Mouse (Mus musculus) stomach, postnatal 0 days (tissue): Measurements from ENCODE around the gene Csnk1e. TPM values are rescaled to one million over a fixed set of nuclear protein-coding genes. Genes with fewer than 3 reads are reported as not detected.

Experiments
- ATAC-seq: fragments of 200-750 bp; cut with Nextera tagmentation; 2 replicates; pipeline ENCODE4 v1.8.0; 2017; ENCODE audit not compliant: low FRiP score, low TSS enrichment
- DNase-seq: peaks from one replicate; pipeline ENCODE4 v3.0.0-alpha.2; 2016; ENCODE audit warnings: low spot score
- H3K27ac ChIP-seq: fragments of 300-500 bp; sonication (generic); replicated peaks from 2 replicates; pipeline ENCODE4 v1.5.1; 2014; ENCODE audit warnings: mild to moderate bottlenecking, control low read depth
- H3K27me3 ChIP-seq: fragments of 300-500 bp; sonication (generic); 2 replicates; pipeline ENCODE4 v1.6.1; 2014; ENCODE audit warnings: low read length; ENCODE audit not compliant: control insufficient read depth, insufficient read depth
- H3K36me3 ChIP-seq: fragments of 300-500 bp; sonication (generic); 2 replicates; pipeline ENCODE4 v1.6.1; 2014; ENCODE audit warnings: low read length, mixed read lengths; ENCODE audit not compliant: control insufficient read depth, insufficient read depth
- H3K4me1 ChIP-seq: fragments of 300-500 bp; sonication (generic); replicated peaks from 2 replicates; pipeline ENCODE4 v1.6.1; 2014; ENCODE audit warnings: antibody characterized with exemption; ENCODE audit not compliant: control insufficient read depth, insufficient read depth
- H3K4me2 ChIP-seq: fragments of 300-500 bp; sonication (generic); replicated peaks from 2 replicates; pipeline ENCODE4 v1.6.1; 2014; ENCODE audit warnings: low read depth, mild to moderate bottlenecking, control low read depth, moderate library complexity
- H3K4me3 ChIP-seq: fragments of 300-500 bp; sonication (generic); 2 replicates; pipeline ENCODE4 v1.5.1; 2014; ENCODE audit warnings: low read depth, low read length, control low read depth
- H3K9ac ChIP-seq: fragments of 300-500 bp; sonication (generic); 2 replicates; pipeline ENCODE4 v1.6.1; 2014; ENCODE audit warnings: mild to moderate bottlenecking, low read length, control low read depth, mixed read lengths
- H3K9me3 ChIP-seq: fragments of 300-500 bp; sonication (generic); 2 replicates; pipeline ENCODE4 v1.6.1; 2016; ENCODE audit warnings: low read length; ENCODE audit not compliant: control insufficient read depth
- CTCF ChIP-seq: IDR thresholded peaks from 2 replicates; pipeline ENCODE4 v1.5.1; 2016; ENCODE audit warnings: antibody characterized with exemption, low read depth, mild to moderate bottlenecking, moderate library complexity
- EP300 ChIP-seq: optimal IDR thresholded peaks from 2 replicates; pipeline ENCODE3; 2016; ENCODE audit warnings: antibody characterized with exemption
- WGBS: fragments of 180-500 bp; shearing (Covaris S2); extraction: QIAGEN DNeasy Blood & Tissue Kit; methylation state at CpG from one replicate; pipeline ENCODE4 v1.1.7; 2014; 5-methylcytosine and 5-hydroxymethylcytosine counted together
- polyA plus RNA-seq: library from polyadenylated mRNA; unstranded; fragments of >200 nt; fragmentation: Nextera tagmentation; extraction: Ambion mirVana; gene quantifications from 2 replicates; pipeline ENCODE4 v1.2.1, GENCODE M21; 2015

Gene Csnk1e
- polyA plus RNA-seq, 1 experiment from 2014 or later = 44.8 TPM

DNA sequence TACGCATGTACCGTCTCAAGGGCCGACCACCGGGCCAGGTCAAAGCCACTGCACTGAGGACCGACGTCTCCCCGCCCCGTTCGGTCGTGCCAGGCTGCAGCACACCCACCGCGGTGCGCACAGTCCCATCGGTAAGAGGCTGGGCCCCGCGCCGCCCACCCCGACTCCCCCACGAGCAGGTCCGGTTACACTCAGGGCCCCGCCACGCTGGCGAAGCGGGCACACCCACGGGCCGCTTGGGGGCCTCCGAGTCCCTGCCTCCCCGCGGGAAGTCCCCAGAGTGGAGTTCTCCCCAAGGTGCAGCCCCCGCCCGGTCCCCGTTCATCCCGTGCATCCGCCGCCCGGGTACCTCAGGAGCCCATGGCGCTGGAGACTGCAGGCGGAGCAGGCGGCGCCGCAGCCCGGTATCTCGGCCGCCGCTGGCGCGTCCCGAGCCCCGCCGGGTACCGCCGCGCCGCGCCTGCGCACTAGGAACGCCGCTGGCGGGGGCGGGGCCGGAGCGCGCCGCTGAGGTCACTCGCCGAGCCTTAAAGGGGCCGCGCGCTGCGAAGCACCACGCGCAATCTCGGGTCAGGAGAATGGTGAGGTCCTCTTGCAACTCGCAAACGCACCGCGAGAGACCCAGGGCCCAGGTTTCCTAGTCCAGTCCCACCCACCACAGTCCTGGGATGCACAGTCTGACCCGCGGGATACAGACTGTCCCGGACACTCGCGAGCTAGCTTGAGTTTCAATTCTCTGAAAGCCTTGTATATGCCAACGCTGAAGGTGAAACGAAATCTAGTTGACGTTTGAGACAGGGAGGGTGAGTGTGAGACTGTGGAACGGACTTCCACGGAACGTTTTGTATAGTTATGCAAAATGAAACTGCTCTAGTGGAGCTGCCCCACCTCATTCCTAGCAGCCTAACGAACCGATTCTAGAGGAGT is 52.3 kb downstream of the Csnk1e start, which contains the start of gene Tmem184b:
Tmem184b (minus strand) TSS at position 734 of the 927 bp plus-strand sequence.
- Histone ChIP-seq H3K4me1 (peaks cover 9% of the 10 kb centered on the region), H3K9me3 (no peaks in the 10 kb centered on the region), H3K4me2 (peak within 1 kb of the TSS; percentile 84), H3K4me3 (peak within 1 kb of the TSS; percentile 88), H3K27me3 (no peaks in the 10 kb centered on the region), H3K27ac (peak within 1 kb of the TSS; percentile 86), H3K36me3 (no peaks in the 10 kb centered on the region), H3K9ac (peak within 1 kb of the TSS; percentile 79)
- WGBS = under 1% methylated on average over 85 of the region's 90 CpGs
- ATAC-seq (peak; percentile 92), DNase-seq (peak; percentile 87)
- TF ChIP-seq EP300 (no peak), CTCF (peak; percentile 28; the same call in 1 of the 2 replicates)

DNA sequence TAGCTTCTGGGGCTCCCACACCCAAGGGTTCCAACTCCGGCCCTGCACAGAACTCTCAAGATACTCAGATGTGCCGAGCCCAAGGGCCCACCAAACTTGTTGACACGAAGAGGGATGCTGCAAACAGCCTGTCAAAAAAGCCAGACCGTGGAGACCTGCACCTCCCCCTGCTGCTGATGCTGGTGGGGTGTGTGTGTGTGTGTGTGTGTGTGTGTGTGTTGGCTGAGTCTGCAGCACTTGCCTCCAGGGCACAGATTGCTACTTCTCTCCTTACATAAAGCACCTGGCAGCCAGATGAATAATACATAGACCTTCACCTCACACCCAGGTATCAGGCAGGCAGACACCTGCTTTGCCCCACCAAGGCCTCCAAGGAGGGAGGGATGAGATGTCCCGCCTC is 53.2 kb downstream of the Csnk1e start:
- Histone ChIP-seq H3K36me3 (no peaks in the 10 kb centered on the region), H3K27me3 (no peaks in the 10 kb centered on the region), H3K9me3 (no peaks in the 10 kb centered on the region), H3K9ac (peak overlapping the region; percentile 79), H3K4me3 (peak overlapping the region; percentile 88), H3K27ac (peak overlapping the region; percentile 86; the same call in 1 of the 2 replicates), H3K4me1 (peaks cover 9% of the 10 kb centered on the region), H3K4me2 (peak overlapping the region; percentile 84)
- TF ChIP-seq CTCF (no peak), EP300 (no peak)
- peak; percentile 8; the same call in 1 of the 2 replicates for ATAC-seq
- 9% methylated on average over 5 of the region's 5 CpGs for WGBS
- no peak for DNase-seq

DNA sequence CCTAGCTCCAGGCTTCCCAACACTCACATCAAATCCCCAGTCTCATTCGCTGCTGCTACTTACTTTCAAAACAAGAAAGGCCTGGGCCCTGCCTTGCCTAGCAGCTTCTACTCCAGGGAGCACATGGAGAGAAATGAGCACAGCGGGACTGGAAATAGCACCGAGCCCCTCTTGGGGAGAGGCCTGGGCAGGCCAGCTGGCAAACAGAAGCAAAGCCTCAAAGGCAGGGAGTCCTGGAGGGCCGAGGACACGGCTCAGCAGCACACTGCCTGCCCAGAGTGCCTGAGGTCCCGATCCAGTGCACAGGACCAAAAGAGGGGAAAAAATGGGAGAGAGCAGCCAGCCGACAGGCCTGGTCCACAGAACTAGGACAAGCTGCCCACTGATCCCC is 54.4 kb downstream of the Csnk1e start:
- Histone ChIP-seq H3K36me3 (no peaks in the 10 kb centered on the region), H3K4me3 (no peak overlapping the region), H3K27me3 (no peaks in the 10 kb centered on the region), H3K27ac (peak overlapping the region; percentile 49; the same call in 1 of the 2 replicates), H3K9ac (no peak overlapping the region; the same call in 1 of the 2 replicates), H3K4me1 (peaks cover 9% of the 10 kb centered on the region), H3K4me2 (peak overlapping the region; percentile 29), H3K9me3 (no peaks in the 10 kb centered on the region)
- TF ChIP-seq CTCF (no peak), EP300 (no peak)
- ATAC-seq (no peak), DNase-seq (no peak)
- WGBS = 30% methylated on average over 7 of the region's 7 CpGs

DNA sequence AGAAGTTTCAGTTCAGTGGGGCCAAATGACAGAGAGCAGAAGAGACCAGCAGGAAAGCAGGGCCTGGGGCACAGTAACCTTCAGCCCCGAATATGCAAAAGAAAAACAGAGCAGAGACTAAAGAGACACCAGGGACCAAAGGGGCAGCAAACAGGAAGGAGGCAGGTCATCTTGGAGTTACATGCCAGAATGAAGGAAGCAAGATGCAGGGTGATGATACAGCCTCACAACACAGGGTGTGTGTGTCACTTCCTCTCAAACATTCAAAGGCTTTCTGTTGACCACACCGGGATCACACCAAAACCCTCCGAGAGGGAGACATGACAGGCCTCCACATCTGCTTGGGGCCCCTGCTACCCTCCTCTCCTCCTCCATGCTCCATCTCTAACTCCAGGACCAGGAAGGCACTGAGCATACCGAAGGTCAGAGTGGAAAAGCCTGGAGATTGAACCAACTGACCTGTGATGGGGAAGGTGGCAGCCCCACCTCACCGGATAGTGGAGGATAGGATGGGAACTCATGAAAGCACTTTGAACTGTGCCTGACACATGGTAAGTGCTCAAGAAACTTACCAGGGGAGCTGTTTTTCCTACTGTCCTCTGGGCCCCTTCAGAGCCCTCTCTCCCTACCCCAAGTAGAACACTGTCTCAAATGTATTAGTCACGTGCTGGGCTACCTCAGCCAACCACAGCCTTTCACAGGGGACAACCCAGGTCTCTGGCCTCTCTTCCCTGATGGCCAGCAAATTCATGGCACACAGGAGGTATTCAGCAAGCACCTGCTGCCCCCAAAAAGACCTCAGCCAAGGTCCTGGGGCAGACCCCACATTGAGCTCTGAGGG is 55.0 kb downstream of the Csnk1e start:
- H3K27me3 ChIP-seq = no peaks in the 10 kb centered on the region
- H3K4me2 ChIP-seq = peak overlapping the region; percentile 29; the same call in 1 of the 2 replicates
- peaks cover 10% of the 10 kb centered on the region for H3K4me1 ChIP-seq
- no peak overlapping the region for H3K4me3 ChIP-seq
- WGBS = 61% methylated on average over 6 of the region's 6 CpGs
- DNase-seq = no peak
- peak overlapping the region; percentile 49; the same call in 1 of the 2 replicates for H3K27ac ChIP-seq
- no peak for TF ChIP-seq EP300
- TF ChIP-seq CTCF = no peak
- no peak overlapping the region; the same call in 1 of the 2 replicates for H3K9ac ChIP-seq
- ATAC-seq = no peak
- H3K36me3 ChIP-seq = no peaks in the 10 kb centered on the region; the same call in 1 of the 2 replicates
- no peaks in the 10 kb centered on the region for H3K9me3 ChIP-seq

DNA sequence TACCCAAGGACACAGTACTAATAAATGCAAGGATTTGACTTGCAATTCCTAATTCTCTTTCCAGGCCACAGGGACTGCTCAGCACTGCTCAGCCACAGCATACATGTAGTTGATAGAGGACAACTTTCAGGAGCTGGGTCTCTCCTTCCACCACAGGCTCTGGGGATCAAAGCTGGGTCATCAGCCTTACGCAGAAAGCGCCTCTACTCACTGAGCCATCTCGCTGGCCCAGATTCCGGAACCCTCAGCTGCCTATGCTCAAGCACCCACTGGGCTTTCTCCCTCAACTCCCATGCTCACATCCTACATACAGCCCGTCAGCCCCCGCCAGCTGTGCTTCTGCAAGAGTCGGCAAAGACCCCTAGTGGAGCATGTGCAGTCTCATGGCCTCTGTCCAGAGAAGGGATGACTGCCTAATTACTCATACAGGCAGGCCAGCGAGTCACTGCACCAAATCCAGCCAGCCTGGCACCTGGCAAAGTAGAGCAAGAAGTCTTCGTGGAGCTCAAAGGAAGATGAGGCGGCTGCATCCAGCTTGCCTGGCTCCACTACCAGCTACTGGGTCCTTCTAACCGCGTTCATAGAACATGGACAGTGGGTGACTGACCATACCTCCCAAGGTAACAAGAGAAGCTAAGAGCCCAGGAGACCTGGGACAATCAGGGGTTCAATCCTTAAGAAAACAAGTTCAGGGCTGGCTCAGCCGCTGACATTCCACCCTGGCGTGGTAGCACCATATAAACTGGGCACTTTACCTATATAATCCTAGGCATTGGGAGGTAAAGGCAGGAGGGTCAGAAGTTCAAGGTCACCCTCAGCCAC is 55.9 kb downstream of the Csnk1e start:
- Histone ChIP-seq H3K9ac (0 out of 2 replicates have a peak overlapping the region, but pooled peaks have one; percentile 2), H3K27me3 (no peaks in the 10 kb centered on the region), H3K27ac (0 out of 2 replicates have a peak overlapping the region, but pooled peaks have one; percentile 14), H3K4me1 (peaks cover 11% of the 10 kb centered on the region), H3K36me3 (no peaks in the 10 kb centered on the region; the same call in 1 of the 2 replicates), H3K9me3 (no peaks in the 10 kb centered on the region), H3K4me2 (no peak overlapping the region), H3K4me3 (no peak overlapping the region)
- ATAC-seq (no peak), DNase-seq (no peak)
- TF ChIP-seq EP300 = no peak
- TF ChIP-seq CTCF = peak; percentile 30; the same call in 1 of the 2 replicates
- WGBS = 57% methylated on average over 14 of the region's 14 CpGs
